Mouse (Mus musculus) olfactory bulb, adult 2 months (tissue): ENCODE measurements around the gene Cacna1e.

ENCODE experiments used
- CTCF ChIP-seq: fragments of 200-500 bp; IDR thresholded peaks from 2 replicates; pipeline ENCODE4 v1.5.1; 2012; ENCODE audit warnings: low read depth, mild to moderate bottlenecking, low read length, moderate library complexity; ENCODE audit not compliant: insufficient read depth
- POLR2A ChIP-seq: fragments of 200-500 bp; IDR thresholded peaks from 2 replicates; pipeline ENCODE4 v1.6.1; 2012; ENCODE audit warnings: mild to moderate bottlenecking, low read depth, low read length, moderate library complexity; ENCODE audit not compliant: insufficient read depth

DNA sequence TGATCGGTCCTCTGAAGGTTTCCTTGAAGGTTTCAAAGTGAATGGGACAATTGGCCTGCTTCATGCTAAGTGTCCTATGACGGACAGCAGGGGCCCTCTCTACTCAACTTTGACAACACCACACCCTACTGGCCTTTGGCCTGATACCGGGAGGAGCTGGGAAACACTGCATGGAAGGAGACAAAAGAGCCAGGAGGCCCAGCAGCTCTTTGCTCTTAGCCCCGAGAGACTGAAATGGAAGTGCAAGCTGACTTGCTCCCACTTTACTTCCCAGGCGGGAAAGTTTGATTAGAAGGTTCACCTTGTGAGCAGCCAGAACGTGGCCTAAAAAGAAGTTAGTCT is 877 bp upstream of the Cacna1e start:
- TF ChIP-seq CTCF (no peak), POLR2A (no peak)
